Mouse (Mus musculus) left cerebral cortex, postnatal 14 days (tissue): Measurements from ENCODE around the gene Wwc1. TPM values are rescaled to one million over a fixed set of nuclear protein-coding genes. Genes with fewer than 3 reads are reported as not detected.

Experiments used
- DNase-seq, 2 experiments: peaks; one replicate each; pipeline ENCODE4 v3.0.0; 2021 to 2022; ENCODE audit warnings: low spot score in 2 of 2, mixed read lengths in 1 of 2
- intact Hi-C: fragments of 180-260 bp; cut with DNase I; formaldehyde crosslinking; loops from one replicate; pipeline ENCODE4 v1.15.1; 2025
- long read RNA-seq, 2 experiments: library from polyadenylated mRNA; stranded (forward); transcript quantifications; one replicate each; pipeline ENCODE4 v2.0.0; 2021
- total RNA-seq, 2 experiments: library from RNA; stranded (reverse); gene quantifications; 2 replicates each; pipeline ENCODE4 v1.2.3; 2021

The Wwc1 gene
- total RNA-seq: 100 to 1,000 TPM; 151 to 159 TPM
- long read RNA-seq, experiment 1, full-length matches to known transcripts: 126 of 182 reads
- long read RNA-seq, experiment 1, partial matches to known transcripts: 31 of 182 reads
- long read RNA-seq, experiment 1, other reads (novel, unspliced or antisense): 25 of 182 reads
- long read RNA-seq, experiment 2, full-length matches to known transcripts: 116 of 195 reads
- long read RNA-seq, experiment 2, partial matches to known transcripts: 52 of 195 reads
- long read RNA-seq, experiment 2, other reads (novel, unspliced or antisense): 27 of 195 reads

GRCm38 (mm10) chr11:35980411-35980917, at the start of gene Wwc1:
Gene Wwc1 (minus strand): TSS chr11:35980527.
- intact Hi-C loops: loop anchor here (5.0 kb wide), 2 partner anchors 63 to 78 kb away; no protein-coding TSS in a partner anchor
- peak; percentile 58 to 67 for DNase-seq

- intact Hi-C loops: no loop called here
- no peak for DNase-seq
Measured at GRCm38 (mm10) chr11:36020009-36020408, 39.7 kb upstream of the Wwc1 start.

GRCm38 (mm10) chr11:36013179-36013578, 32.9 kb upstream of the Wwc1 start:
- intact Hi-C loops: no loop called here
- DNase-seq: no peak

GRCm38 (mm10) chr11:36009281-36010208, 29.2 kb upstream of the Wwc1 start:
- DNase-seq: no peak
- intact Hi-C loops: no loop called here

- DNase-seq: no peak
- intact Hi-C loops: loop anchor here (5.0 kb wide), 1 partner anchor 171 kb away; the partner anchor contains the start of gene Rars
Measured at GRCm38 (mm10) chr11:36002900-36003299, 22.6 kb upstream of the Wwc1 start.

GRCm38 (mm10) chr11:36001282-36001970, 21.1 kb upstream of the Wwc1 start:
- peak; percentile 93 to 96 for DNase-seq
- intact Hi-C loops: loop anchor here (5.0 kb wide), 1 partner anchor 169 kb away; the partner anchor contains the start of gene Rars

GRCm38 (mm10) chr11:36000585-36001281, 20.4 kb upstream of the Wwc1 start:
- DNase-seq: no peak
- intact Hi-C loops: loop anchor here (5.0 kb wide), 1 partner anchor 168 kb away; the partner anchor contains the start of gene Rars

- intact Hi-C loops: loop anchor here (5.0 kb wide), 1 partner anchor 168 kb away; the partner anchor contains the start of gene Rars
Measured at GRCm38 (mm10) chr11:36000038-36000437, 19.7 kb upstream of the Wwc1 start.

GRCm38 (mm10) chr11:35998048-35998447, 17.7 kb upstream of the Wwc1 start:
- no peak for DNase-seq
- intact Hi-C loops: no loop called here

More at GRCm38 (mm10) chr11:36000038-36000437, 19.7 kb upstream of the Wwc1 start:
- DNase-seq: no peak

GRCm38 (mm10) chr11:35995310-35995709, 15.0 kb upstream of the Wwc1 start:
- intact Hi-C loops: no loop called here

GRCm38 (mm10) chr11:35991846-35992245, 11.5 kb upstream of the Wwc1 start:
- DNase-seq: peak; percentile 46 to 61
- intact Hi-C loops: no loop called here

More at GRCm38 (mm10) chr11:35995310-35995709, 15.0 kb upstream of the Wwc1 start:
- DNase-seq: no peak

- DNase-seq: no peak
- intact Hi-C loops: no loop called here
Measured at GRCm38 (mm10) chr11:35989967-35990366, 9.6 kb upstream of the Wwc1 start.

GRCm38 (mm10) chr11:35985841-35986393, 5.6 kb upstream of the Wwc1 start:
- intact Hi-C loops: no loop called here

GRCm38 (mm10) chr11:35982734-35983133, 2.4 kb upstream of the Wwc1 start:
- intact Hi-C loops: loop anchor here (5.0 kb wide), 2 partner anchors 65 to 80 kb away; no protein-coding TSS in a partner anchor
- DNase-seq: no peak

More at GRCm38 (mm10) chr11:35985841-35986393, 5.6 kb upstream of the Wwc1 start:
- DNase-seq: peak; percentile 89 to 93

GRCm38 (mm10) chr11:35979733-35980410, 455 bp downstream of the Wwc1 start:
- DNase-seq: no peak
- intact Hi-C loops: loop anchor here (5.0 kb wide), 4 partner anchors 53 to 123 kb away; no protein-coding TSS in a partner anchor

GRCm38 (mm10) chr11:35979266-35979732, 1.0 kb downstream of the Wwc1 start:
- DNase-seq: no peak
- intact Hi-C loops: loop anchor here (5.0 kb wide), 2 partner anchors 52 to 122 kb away; no protein-coding TSS in a partner anchor

GRCm38 (mm10) chr11:35977796-35978195, 2.5 kb downstream of the Wwc1 start:
- DNase-seq: no peak
- intact Hi-C loops: loop anchor here (5.0 kb wide), 2 partner anchors 50 to 120 kb away; no protein-coding TSS in a partner anchor
